ENCODE assay signal across 9 mouse cellular contexts in the genomic region with DNA sequence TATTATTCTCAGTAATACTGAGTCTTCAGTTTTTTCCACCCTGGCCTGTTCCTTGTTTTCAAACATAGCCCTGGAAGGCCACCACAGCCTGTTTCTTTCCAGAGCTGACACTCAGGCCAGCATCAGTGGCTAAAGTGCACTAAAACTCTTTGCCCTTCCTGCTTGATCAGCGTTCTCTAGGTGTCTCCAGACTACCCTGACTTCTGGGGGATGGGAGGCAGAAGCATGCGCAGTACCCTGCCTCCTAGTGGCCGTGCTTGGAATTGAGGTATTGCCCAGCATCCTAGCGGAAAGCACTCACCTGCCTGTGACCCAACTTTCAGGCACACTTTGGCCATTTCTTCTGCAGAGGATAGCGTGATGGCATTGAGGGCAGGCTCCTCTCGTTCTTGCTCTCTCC. TPM values are rescaled to one million over a fixed set of nuclear protein-coding genes. Genes with fewer than 3 reads are reported as not detected.
DNase-seq lines count a peak whose midpoint lies in the region; ATAC-seq and TF ChIP-seq lines count a peak whose summit lies in the region.
"Had no signal": no experiment of that assay in that cellular context is flagged by ENCODE, and none has a peak within 500 bp of the region (broad histone marks: within the 10 kb centered on the region; RNA-seq: fewer than 3 reads in every experiment).

No protein-coding gene starts in this region.

- no peak for ATAC-seq in G1E (ENCODE audit: extremely low read depth, insufficient number of reproducible peaks, low FRiP score, poor library complexity, severe bottlenecking)

- H3K27me3 ChIP-seq in G1E (ENCODE audit: insufficient read depth, low read length): peaks cover 24% of the 10 kb centered on the region
- no peaks in the 10 kb centered on the region for H3K27me3 ChIP-seq in embryonic facial prominence, embryonic 10.5 days (replicated peaks; ENCODE audit: low read depth, poor library complexity, severe bottlenecking)
- H3K27me3 ChIP-seq in kidney, adult 2 months (replicated peaks; ENCODE audit: control insufficient read depth, insufficient read depth, low read length): no peaks in the 10 kb centered on the region

- peak; percentile 11 for DNase-seq in layer of hippocampus, adult 11-12 months (ENCODE audit: low spot score)
- DNase-seq in layer of hippocampus, adult 9-11 months: no peak
- DNase-seq in G1E (ENCODE audit: low spot score) (no peak), MN1 (ENCODE audit: low spot score) (no peak)
- peak; percentile 57 for DNase-seq in embryonic facial prominence, embryonic 10.5 days (ENCODE audit: low spot score)
- peak; percentile 88 for DNase-seq in kidney, adult 2 months
- DNase-seq in lung, postnatal 36 days: peak; percentile 68
- peak; percentile 57 for DNase-seq in urinary bladder, postnatal 14 days (ENCODE audit: low spot score)

- no peak overlapping the region for H3K27ac ChIP-seq in embryonic facial prominence, embryonic 10.5 days (replicated peaks)
- H3K27ac ChIP-seq in kidney, adult 2 months (ENCODE audit: insufficient read depth, low read depth, low read length): peak overlapping the region; percentile 19; the same call in 1 of the 2 replicates

- no peak overlapping the region for H3K4me3 ChIP-seq in G1E (ENCODE audit: low read depth, low read length)
- no peak overlapping the region for H3K4me3 ChIP-seq in embryonic facial prominence, embryonic 10.5 days
- no peak overlapping the region for H3K4me3 ChIP-seq in kidney, adult 2 months (ENCODE audit: insufficient read depth, low read depth, low read length)

- 44% methylated on average over 6 of the region's 6 CpGs for WGBS in embryonic facial prominence, embryonic 10.5 days
- 48% methylated on average over 6 of the region's 6 CpGs for WGBS in kidney, adult 2 months

- H3K4me1 ChIP-seq in G1E (ENCODE audit: insufficient read depth, low read depth, low read length): no peaks in the 10 kb centered on the region
- peaks cover 17% of the 10 kb centered on the region; the same call in 1 of the 2 replicates for H3K4me1 ChIP-seq in embryonic facial prominence, embryonic 10.5 days
- H3K4me1 ChIP-seq in kidney, adult 2 months (ENCODE audit: control insufficient read depth, insufficient read depth, low read length): peaks cover 3% of the 10 kb centered on the region; the same call in 1 of the 2 replicates

- peak; percentile 61 for TF ChIP-seq CTCF in G1E (IDR thresholded peaks at IDR 0.05; ENCODE audit: low read depth, low read length)
- peak; percentile 89 for TF ChIP-seq CTCF in kidney, adult 2 months (conservative IDR thresholded peaks at IDR 0.05; ENCODE audit: insufficient read depth, insufficient read length, low read depth, low read length)

- TF ChIP-seq POLR2A in kidney, adult 2 months (IDR thresholded peaks at IDR 0.05; ENCODE audit: low read depth, low read length): no peak

- H3K9me3 ChIP-seq in G1E (replicated peaks): peaks cover 3% of the 10 kb centered on the region
- no peaks in the 10 kb centered on the region for H3K9me3 ChIP-seq in embryonic facial prominence, embryonic 10.5 days

- H3K36me3 ChIP-seq in G1E (replicated peaks): no peaks in the 10 kb centered on the region
- H3K36me3 ChIP-seq in embryonic facial prominence, embryonic 10.5 days (replicated peaks): peaks cover 54% of the 10 kb centered on the region
- no peaks in the 10 kb centered on the region for H3K36me3 ChIP-seq in kidney, adult 2 months (ENCODE audit: control insufficient read depth, insufficient read depth, low read length)

RNA-seq across cellular contexts. Expression of gene Nid2, which starts 25.8 kb away (rescaled TPM):
- total RNA-seq in G1E (2014; fragmentation: Nextera tagmentation): not detected in 2 replicates
- 0.06 and 0.33 TPM in 2 replicates for total RNA-seq in G1E (2017)
- polyA plus RNA-seq in G1E (2012): 0.02 and 0.08 TPM in 2 replicates
- 57.7 and 61.8 TPM in 2 replicates for polyA plus RNA-seq in embryonic facial prominence, embryonic 10.5 days (2016; fragmentation: Nextera tagmentation; extraction: Ambion mirVana)
- 17.6 and 21.4 TPM in 2 replicates for polyA plus RNA-seq in kidney, adult 2 months (2012; rRNA removed)
- total RNA-seq: hematopoietic stem cell, adult 5-6 weeks had no signal

RNA-seq across cellular contexts. Expression of gene Rtraf, which starts 46.7 kb away (rescaled TPM):
- total RNA-seq in G1E (2014; fragmentation: Nextera tagmentation) (161 and 191 TPM in 2 replicates), G1E (2017) (120 TPM in 2 replicates)
- 269 and 392 TPM in 2 replicates for polyA plus RNA-seq in G1E (2012)
- 226 and 232 TPM in 2 replicates for polyA plus RNA-seq in embryonic facial prominence, embryonic 10.5 days (2016; fragmentation: Nextera tagmentation; extraction: Ambion mirVana)
- polyA plus RNA-seq in kidney, adult 2 months (2012; rRNA removed): 37.9 and 47.3 TPM in 2 replicates

Comparison
In these comparisons a context has a peak if more than half of its experiments do, and no peak if none do; other contexts are left out.
1. DNase-seq: peak in layer of hippocampus, adult 11-12 months (single experiment), embryonic facial prominence, embryonic 10.5 days (single experiment), kidney, adult 2 months (single experiment), lung, postnatal 36 days (single experiment) and urinary bladder, postnatal 14 days (single experiment); none in layer of hippocampus, adult 9-11 months (single experiment), G1E (single experiment) and MN1 (single experiment).
2. RNA of gene Nid2, which starts 25.8 kb away (polyA plus RNA-seq): 57.7 to 61.8 TPM in embryonic facial prominence, embryonic 10.5 days and 17.6 to 21.4 TPM in kidney, adult 2 months; 0.02 to 0.08 TPM in G1E; every median in the first group is over 10 times any median in the second.